Mouse (Mus musculus) hindbrain, embryonic 14.5 days (tissue): ENCODE results near the gene Ephb1. TPM values are rescaled to one million over a fixed set of nuclear protein-coding genes. Genes with fewer than 3 reads are reported as not detected.

Source experiments
- ATAC-seq: fragments of 200-750 bp; cut with Nextera tagmentation; 2 replicates; pipeline ENCODE4 v1.8.0; 2017; ENCODE audit warnings: moderate number of reproducible peaks, mild to moderate bottlenecking, moderate TSS enrichment, moderate library complexity; ENCODE audit not compliant: low FRiP score
- DNase-seq: peaks from one replicate; pipeline ENCODE4 v3.0.0-alpha.2; 2015; ENCODE audit warnings: low spot score
- H3K27ac ChIP-seq: fragments of 300-500 bp; sonication (generic); 2 replicates; pipeline ENCODE4 v1.5.1; 2014; ENCODE audit warnings: mild to moderate bottlenecking, moderate library complexity
- H3K27me3 ChIP-seq: fragments of 300-500 bp; sonication (generic); 2 replicates; pipeline ENCODE4 v1.6.1; 2014; ENCODE audit warnings: mild to moderate bottlenecking, low read length, mixed read lengths; ENCODE audit not compliant: control insufficient read depth, insufficient read depth
- H3K36me3 ChIP-seq: fragments of 300-500 bp; sonication (generic); replicated peaks from 2 replicates; pipeline ENCODE4 v1.6.1; 2014; ENCODE audit not compliant: control insufficient read depth, insufficient read depth
- H3K4me1 ChIP-seq: fragments of 300-500 bp; sonication (generic); replicated peaks from 2 replicates; pipeline ENCODE4 v1.6.1; 2014; ENCODE audit warnings: antibody characterized with exemption, low read length, mixed read lengths; ENCODE audit not compliant: control insufficient read depth, insufficient read depth
- H3K4me2 ChIP-seq: fragments of 300-500 bp; sonication (generic); replicated peaks from 2 replicates; pipeline ENCODE4 v1.6.1; 2014; ENCODE audit warnings: mild to moderate bottlenecking, moderate library complexity
- H3K4me3 ChIP-seq: fragments of 300-500 bp; sonication (generic); replicated peaks from 2 replicates; pipeline ENCODE4 v1.5.1; 2014; ENCODE audit warnings: mild to moderate bottlenecking, low read length
- H3K9ac ChIP-seq: fragments of 300-500 bp; sonication (generic); 2 replicates; pipeline ENCODE4 v1.6.1; 2014
- H3K9me3 ChIP-seq: fragments of 300-500 bp; sonication (generic); 2 replicates; pipeline ENCODE4 v1.6.1; 2016; ENCODE audit warnings: low read length; ENCODE audit not compliant: control insufficient read depth
- WGBS: fragments of 180-500 bp; shearing (Covaris S2); extraction: QIAGEN DNeasy Blood & Tissue Kit; methylation state at CpG from one replicate; pipeline ENCODE4 v1.1.7; 2014; 5-methylcytosine and 5-hydroxymethylcytosine counted together
- polyA plus RNA-seq: library from polyadenylated mRNA; unstranded; fragments of >200 nt; fragmentation: Nextera tagmentation; extraction: Ambion mirVana; gene quantifications from 2 replicates; pipeline ENCODE4 v1.2.1, GENCODE M21; 2014

Ephb1 gene
- polyA plus RNA-seq, 1 experiment from 2014 or later, result 52.2 TPM

GRCm38 (mm10) chr9:102327625-102328150 is 26.8 kb downstream of the Ephb1 start:
- Histone ChIP-seq H3K27me3 (no peaks in the 10 kb centered on the region), H3K4me2 (no peak overlapping the region), H3K27ac (no peak overlapping the region), H3K4me3 (no peak overlapping the region), H3K36me3 (no peaks in the 10 kb centered on the region), H3K9ac (no peak overlapping the region), H3K9me3 (no peaks in the 10 kb centered on the region), H3K4me1 (0 out of 2 replicates have a peak, but pooled peaks cover 11% of the 10 kb centered on the region)
- ATAC-seq (no peak), DNase-seq (no peak)
- 82% methylated on average over 4 of the region's 4 CpGs for WGBS

DNA sequence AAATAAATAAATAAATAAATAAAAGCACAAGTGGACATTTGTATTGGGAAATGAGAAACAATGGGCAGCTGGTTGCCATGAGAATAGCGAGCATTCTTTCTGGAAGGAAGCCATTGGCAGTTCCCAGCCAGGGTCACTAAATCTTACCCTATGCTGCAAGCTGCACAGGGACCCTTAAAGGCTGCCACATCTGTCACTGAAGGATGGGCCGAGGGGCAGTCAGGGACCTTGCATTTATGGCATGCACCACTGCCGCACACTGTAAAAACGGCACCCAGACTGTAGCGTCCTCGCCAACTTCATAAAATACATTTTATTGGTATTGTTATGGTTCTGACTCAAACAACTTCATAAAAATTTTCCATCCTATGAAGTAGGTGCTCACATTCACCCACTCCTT is 39.1 kb downstream of the Ephb1 start:
- no peak for DNase-seq
- no peak for ATAC-seq
- Histone ChIP-seq H3K4me2 (no peak overlapping the region), H3K9me3 (0 out of 2 replicates have a peak, but pooled peaks cover 3% of the 10 kb centered on the region), H3K27me3 (no peaks in the 10 kb centered on the region), H3K4me3 (no peak overlapping the region), H3K36me3 (no peaks in the 10 kb centered on the region), H3K27ac (no peak overlapping the region), H3K9ac (no peak overlapping the region), H3K4me1 (0 out of 2 replicates have a peak, but pooled peaks cover 4% of the 10 kb centered on the region)
- WGBS, result 77% methylated on average over 6 of the region's 6 CpGs

DNA sequence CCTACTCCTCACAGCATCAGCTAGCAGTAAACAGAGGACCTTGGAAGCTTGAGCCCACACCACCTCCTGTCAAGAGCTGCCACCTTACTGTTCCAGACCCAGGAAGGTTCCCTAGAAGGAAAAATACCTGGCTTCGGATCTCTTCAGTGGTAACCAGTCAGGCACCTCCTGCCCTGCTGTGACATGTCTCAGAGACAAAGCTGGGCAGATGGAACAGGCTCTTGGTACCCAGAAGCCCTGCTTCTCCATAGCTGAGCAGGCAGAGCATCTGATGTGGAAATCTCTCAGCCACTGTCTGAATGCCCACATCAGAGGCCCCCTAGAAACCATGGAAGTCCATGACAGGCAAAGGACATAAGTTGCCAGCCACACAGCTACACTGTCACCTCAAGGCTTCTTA is 39.7 kb downstream of the Ephb1 start:
- Histone ChIP-seq H3K4me2 (no peak overlapping the region), H3K9me3 (0 out of 2 replicates have a peak, but pooled peaks cover 3% of the 10 kb centered on the region), H3K27me3 (no peaks in the 10 kb centered on the region), H3K4me1 (0 out of 2 replicates have a peak, but pooled peaks cover 8% of the 10 kb centered on the region), H3K4me3 (no peak overlapping the region), H3K36me3 (no peaks in the 10 kb centered on the region), H3K9ac (no peak overlapping the region), H3K27ac (no peak overlapping the region)
- DNase-seq, result no peak
- no peak for ATAC-seq
- 100% methylated on average over 1 of the region's 1 CpGs for WGBS

- Histone ChIP-seq H3K4me2 (no peak overlapping the region), H3K4me3 (no peak overlapping the region), H3K27ac (peak overlapping the region; percentile 20; the same call in 1 of the 2 replicates), H3K27me3 (no peaks in the 10 kb centered on the region), H3K9me3 (0 out of 2 replicates have a peak, but pooled peaks cover 3% of the 10 kb centered on the region), H3K9ac (no peak overlapping the region), H3K36me3 (no peaks in the 10 kb centered on the region), H3K4me1 (peaks cover 21% of the 10 kb centered on the region)
- ATAC-seq (no peak), DNase-seq (no peak)
- WGBS, result 32% methylated on average over 3 of the region's 3 CpGs
Measured at GRCm38 (mm10) chr9:102310431-102310830, 44.1 kb downstream of the Ephb1 start.

- WGBS, result 92% methylated on average over 7 of the region's 7 CpGs
- no peak for ATAC-seq
- no peak for DNase-seq
Measured at GRCm38 (mm10) chr9:102309278-102309677, 45.2 kb downstream of the Ephb1 start.

DNA sequence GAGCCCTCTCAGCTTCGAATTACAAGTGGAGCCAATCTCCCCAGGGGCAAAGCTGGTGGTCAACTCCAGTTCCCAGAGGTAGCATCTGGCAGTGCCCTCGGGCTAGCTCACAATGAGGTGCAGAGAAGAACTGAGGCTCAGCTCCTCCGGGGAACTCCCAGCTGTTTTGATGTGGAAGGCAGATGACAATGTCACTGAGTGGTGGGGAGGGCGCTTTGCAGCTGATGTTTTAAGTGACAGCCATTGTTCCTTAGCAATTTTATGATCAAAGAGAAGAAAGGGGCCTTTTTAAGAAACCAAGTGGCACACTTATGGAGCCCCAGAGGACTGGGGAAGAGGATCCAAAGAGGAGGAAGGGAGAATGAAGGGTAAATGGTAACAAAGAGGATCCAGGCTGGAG is 46.8 kb downstream of the Ephb1 start:
- no peak for ATAC-seq

More at GRCm38 (mm10) chr9:102309278-102309677, 45.2 kb downstream of the Ephb1 start:
- H3K9ac ChIP-seq, result no peak overlapping the region
- no peaks in the 10 kb centered on the region for H3K27me3 ChIP-seq
- H3K36me3 ChIP-seq, result no peaks in the 10 kb centered on the region
- peaks cover 24% of the 10 kb centered on the region for H3K4me1 ChIP-seq
- H3K4me3 ChIP-seq, result no peak overlapping the region
- 0 out of 2 replicates have a peak, but pooled peaks cover 3% of the 10 kb centered on the region for H3K9me3 ChIP-seq
- H3K4me2 ChIP-seq, result no peak overlapping the region
- no peak overlapping the region for H3K27ac ChIP-seq

DNA sequence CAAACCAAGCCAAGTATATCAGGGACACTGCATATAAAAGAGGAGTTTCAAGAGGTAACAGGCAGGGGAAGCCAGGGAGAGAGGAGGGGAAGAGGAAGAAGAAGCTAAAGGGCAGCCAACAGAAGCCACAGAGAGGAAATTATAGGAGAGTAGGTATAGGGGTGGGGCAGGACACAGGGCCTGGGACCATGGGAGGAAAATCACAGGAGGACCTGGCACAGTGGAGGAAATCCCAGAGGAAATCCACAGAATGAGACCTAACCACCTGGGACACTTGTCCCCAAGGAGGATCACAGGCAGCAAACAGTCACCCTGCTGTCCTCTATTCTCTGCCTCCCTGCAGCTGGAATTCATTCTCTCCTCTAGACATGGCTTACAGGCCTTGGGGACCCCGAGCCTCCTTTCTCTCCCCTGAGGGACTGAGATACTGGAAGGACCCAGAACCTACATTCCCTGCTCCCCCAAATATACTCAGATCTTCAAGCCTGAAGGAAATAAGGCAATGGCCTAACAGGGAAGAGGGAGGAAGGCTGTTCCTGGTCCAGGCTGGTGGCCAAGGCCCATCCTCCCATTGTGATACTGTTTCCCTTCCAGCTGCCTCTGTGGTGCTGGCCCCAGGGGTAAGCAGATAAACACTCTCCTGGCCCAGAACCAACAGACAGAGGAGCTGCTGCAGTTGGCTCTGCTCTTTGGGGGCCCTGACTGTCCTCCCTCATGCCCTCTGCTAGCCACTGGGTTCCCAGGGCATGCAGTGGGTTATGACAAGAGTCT is 47.7 kb downstream of the Ephb1 start:
- Histone ChIP-seq H3K4me3 (no peak overlapping the region), H3K4me2 (no peak overlapping the region), H3K27ac (no peak overlapping the region), H3K4me1 (peaks cover 29% of the 10 kb centered on the region), H3K9me3 (0 out of 2 replicates have a peak, but pooled peaks cover 3% of the 10 kb centered on the region), H3K27me3 (no peaks in the 10 kb centered on the region), H3K36me3 (no peaks in the 10 kb centered on the region), H3K9ac (no peak overlapping the region)
- no peak for DNase-seq
- no peak for ATAC-seq
- WGBS, result 62% methylated on average over 1 of the region's 1 CpGs

More for the DNA sequence above, 46.8 kb downstream of the Ephb1 start:
- H3K27me3 ChIP-seq, result no peaks in the 10 kb centered on the region
- H3K4me2 ChIP-seq, result no peak overlapping the region
- H3K4me3 ChIP-seq, result no peak overlapping the region
- H3K4me1 ChIP-seq, result peaks cover 29% of the 10 kb centered on the region
- 0 out of 2 replicates have a peak, but pooled peaks cover 3% of the 10 kb centered on the region for H3K9me3 ChIP-seq
- no peaks in the 10 kb centered on the region for H3K36me3 ChIP-seq
- DNase-seq, result no peak
- no peak overlapping the region for H3K27ac ChIP-seq
- WGBS, result 25% methylated on average over 4 of the region's 4 CpGs
- no peak overlapping the region for H3K9ac ChIP-seq

GRCm38 (mm10) chr9:102305432-102306100 is 48.9 kb downstream of the Ephb1 start:
- Histone ChIP-seq H3K4me3 (no peak overlapping the region), H3K4me1 (peaks cover 25% of the 10 kb centered on the region), H3K9ac (no peak overlapping the region), H3K36me3 (no peaks in the 10 kb centered on the region), H3K9me3 (no peaks in the 10 kb centered on the region), H3K4me2 (no peak overlapping the region), H3K27ac (no peak overlapping the region), H3K27me3 (no peaks in the 10 kb centered on the region)
- 87% methylated on average over 7 of the region's 7 CpGs for WGBS
- no peak for DNase-seq
- ATAC-seq, result no peak

DNA sequence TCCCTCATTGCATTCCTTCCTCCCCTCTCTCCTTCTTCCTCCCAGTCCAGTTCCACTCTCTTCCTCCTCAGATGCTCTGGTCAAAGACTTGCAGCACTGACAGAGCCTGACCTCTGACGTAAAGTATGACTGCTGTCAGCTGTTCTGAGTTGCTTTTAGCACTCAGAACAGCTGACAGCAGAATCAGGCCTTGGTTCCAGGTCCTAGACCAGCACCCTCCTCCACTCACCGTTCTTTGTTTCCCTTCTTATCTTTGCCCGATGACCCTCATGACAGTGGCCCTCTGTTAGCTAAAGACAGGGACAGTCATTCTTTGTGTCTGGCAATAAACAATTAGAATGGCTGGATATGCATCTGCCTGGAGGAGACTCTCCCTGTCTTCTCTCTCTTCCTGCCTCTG is 49.7 kb downstream of the Ephb1 start:
- DNase-seq (no peak), ATAC-seq (no peak)
- WGBS, result 46% methylated on average over 3 of the region's 3 CpGs
- no peaks in the 10 kb centered on the region for H3K36me3 ChIP-seq
- H3K4me1 ChIP-seq, result peaks cover 21% of the 10 kb centered on the region
- H3K9ac ChIP-seq, result no peak overlapping the region
- no peak overlapping the region for H3K4me2 ChIP-seq
- no peaks in the 10 kb centered on the region for H3K9me3 ChIP-seq
- no peaks in the 10 kb centered on the region for H3K27me3 ChIP-seq
- no peak overlapping the region for H3K4me3 ChIP-seq
- H3K27ac ChIP-seq, result no peak overlapping the region
